Mouse (Mus musculus) neural tube, embryonic 11.5 days (tissue): Measurements from ENCODE around the gene Olfr49. TPM values are rescaled to one million over a fixed set of nuclear protein-coding genes. Genes with fewer than 3 reads are reported as not detected.

Experiments used
- ATAC-seq: fragments of 200-750 bp; cut with Nextera tagmentation; 2 replicates; pipeline ENCODE4 v1.8.0; 2017; ENCODE audit warnings: moderate number of reproducible peaks, mild to moderate bottlenecking, moderate TSS enrichment, moderate library complexity; ENCODE audit not compliant: insufficient read depth, low FRiP score, low TSS enrichment
- DNase-seq: peaks from one replicate; pipeline ENCODE4 v3.0.0-alpha.2; 2015; ENCODE audit warnings: low spot score
- H3K27ac ChIP-seq: fragments of 300-500 bp; sonication (generic); 2 replicates; pipeline ENCODE4 v1.5.1; 2014; ENCODE audit warnings: low read depth, mild to moderate bottlenecking, low read length
- H3K27me3 ChIP-seq: fragments of 300-500 bp; sonication (generic); 2 replicates; pipeline ENCODE4 v1.6.1; 2014; ENCODE audit warnings: mild to moderate bottlenecking, low read length, mixed read lengths; ENCODE audit not compliant: control insufficient read depth, insufficient read depth
- H3K36me3 ChIP-seq: fragments of 300-500 bp; sonication (generic); 2 replicates; pipeline ENCODE4 v1.6.1; 2014; ENCODE audit warnings: mild to moderate bottlenecking, low read length, moderate library complexity, mixed read lengths; ENCODE audit not compliant: control insufficient read depth, insufficient read depth
- H3K4me1 ChIP-seq: fragments of 300-500 bp; sonication (generic); 2 replicates; pipeline ENCODE4 v1.6.1; 2014; ENCODE audit warnings: low read length, mixed read lengths; ENCODE audit not compliant: control insufficient read depth, insufficient read depth
- H3K4me2 ChIP-seq: fragments of 300-500 bp; sonication (generic); 2 replicates; pipeline ENCODE4 v1.6.1; 2014; ENCODE audit warnings: low read depth, mild to moderate bottlenecking, moderate library complexity
- H3K4me3 ChIP-seq: fragments of 300-500 bp; sonication (generic); 2 replicates; pipeline ENCODE4 v1.5.1; 2014; ENCODE audit warnings: low read depth, low read length
- H3K9ac ChIP-seq: fragments of 300-500 bp; sonication (generic); 2 replicates; pipeline ENCODE4 v1.6.1; 2014; ENCODE audit warnings: mild to moderate bottlenecking, low read length
- H3K9me3 ChIP-seq: fragments of 300-500 bp; sonication (generic); 2 replicates; pipeline ENCODE4 v1.6.1; 2016; ENCODE audit warnings: low read length; ENCODE audit not compliant: control insufficient read depth
- WGBS: fragments of 180-500 bp; shearing (Covaris S2); extraction: QIAGEN DNeasy Blood & Tissue Kit; methylation state at CpG from one replicate; pipeline ENCODE4 v1.1.7; 2014; 5-methylcytosine and 5-hydroxymethylcytosine counted together
- polyA plus RNA-seq: library from polyadenylated mRNA; unstranded; fragments of >200 nt; fragmentation: Nextera tagmentation; extraction: Ambion mirVana; gene quantifications from 2 replicates; pipeline ENCODE4 v1.2.1, GENCODE M21; 2014

The Olfr49 gene
- polyA plus RNA-seq, 1 experiment from 2014 or later: not detected

GRCm38 (mm10) chr14:54239002-54239736 lies 45.6 kb downstream of the Olfr49 start:
- ATAC-seq: 0 out of 2 replicates have a peak, but pooled peaks have one; percentile 14
- no peak overlapping the region for H3K9ac ChIP-seq
- H3K9me3 ChIP-seq: no peaks in the 10 kb centered on the region
- peak; percentile 77 for DNase-seq
- H3K36me3 ChIP-seq: peaks cover 16% of the 10 kb centered on the region
- no peak overlapping the region for H3K4me3 ChIP-seq
- H3K27me3 ChIP-seq: no peaks in the 10 kb centered on the region
- no peak overlapping the region for H3K27ac ChIP-seq
- peaks cover 4% of the 10 kb centered on the region; the same call in 1 of the 2 replicates for H3K4me1 ChIP-seq
- 21% methylated on average over 7 of the region's 7 CpGs for WGBS
- H3K4me2 ChIP-seq: no peak overlapping the region

- ATAC-seq (no peak), DNase-seq (no peak)
- H3K27ac ChIP-seq: no peak overlapping the region
- H3K9ac ChIP-seq: no peak overlapping the region
- no peak overlapping the region for H3K4me2 ChIP-seq
- whole genome bisulfite sequencing: 91% methylated on average over 5 of the region's 5 CpGs
- no peak overlapping the region for H3K4me3 ChIP-seq
- peaks cover 10% of the 10 kb centered on the region for H3K36me3 ChIP-seq
- H3K9me3 ChIP-seq: no peaks in the 10 kb centered on the region
- no peaks in the 10 kb centered on the region for H3K4me1 ChIP-seq
- no peaks in the 10 kb centered on the region for H3K27me3 ChIP-seq
These were observed 47.9 kb downstream of the Olfr49 start for GRCm38 (mm10) chr14:54236881-54237280.

DNA sequence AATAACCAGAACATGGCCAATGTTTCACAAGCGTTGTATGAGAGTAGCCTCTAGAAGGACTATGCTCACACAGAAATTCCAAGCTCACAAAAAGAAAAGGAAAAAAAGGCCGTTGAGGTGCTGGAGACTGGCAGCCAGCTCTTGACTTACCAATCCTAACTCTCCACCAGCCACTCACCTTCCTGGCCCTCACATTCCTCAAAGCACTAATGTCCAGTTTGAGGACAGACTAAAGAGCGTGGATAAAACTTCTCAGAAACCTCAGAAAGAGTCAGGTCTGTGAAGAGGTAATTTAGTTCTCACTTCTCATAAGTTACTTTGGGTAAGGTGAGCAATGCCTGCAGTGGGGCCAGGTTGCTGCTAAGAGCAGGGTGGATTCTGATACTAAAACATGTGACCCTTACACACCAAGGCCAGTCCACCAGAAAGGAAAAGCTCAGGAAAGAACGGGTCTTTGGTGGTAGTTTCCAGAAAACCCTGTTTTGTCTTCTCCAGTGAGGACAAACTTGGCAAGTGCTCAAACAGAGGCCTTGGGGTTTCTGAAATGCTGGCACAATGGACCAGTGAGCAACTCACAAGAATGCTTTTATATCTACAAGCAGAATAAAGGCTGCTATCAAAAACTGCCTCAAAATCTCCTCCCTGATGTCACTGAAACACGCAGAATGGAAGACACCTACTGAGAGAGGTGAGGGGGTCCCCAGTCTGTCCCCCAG lies 48.8 kb downstream of the Olfr49 start:
- no peak overlapping the region for H3K9ac ChIP-seq
- WGBS: 85% methylated on average over 5 of the region's 5 CpGs
- no peak overlapping the region for H3K4me3 ChIP-seq
- ATAC-seq (no peak), DNase-seq (no peak)
- H3K36me3 ChIP-seq: 0 out of 2 replicates have a peak, but pooled peaks cover 6% of the 10 kb centered on the region
- no peak overlapping the region for H3K4me2 ChIP-seq
- H3K9me3 ChIP-seq: no peaks in the 10 kb centered on the region
- H3K4me1 ChIP-seq: no peaks in the 10 kb centered on the region
- no peak overlapping the region for H3K27ac ChIP-seq
- H3K27me3 ChIP-seq: no peaks in the 10 kb centered on the region

DNA sequence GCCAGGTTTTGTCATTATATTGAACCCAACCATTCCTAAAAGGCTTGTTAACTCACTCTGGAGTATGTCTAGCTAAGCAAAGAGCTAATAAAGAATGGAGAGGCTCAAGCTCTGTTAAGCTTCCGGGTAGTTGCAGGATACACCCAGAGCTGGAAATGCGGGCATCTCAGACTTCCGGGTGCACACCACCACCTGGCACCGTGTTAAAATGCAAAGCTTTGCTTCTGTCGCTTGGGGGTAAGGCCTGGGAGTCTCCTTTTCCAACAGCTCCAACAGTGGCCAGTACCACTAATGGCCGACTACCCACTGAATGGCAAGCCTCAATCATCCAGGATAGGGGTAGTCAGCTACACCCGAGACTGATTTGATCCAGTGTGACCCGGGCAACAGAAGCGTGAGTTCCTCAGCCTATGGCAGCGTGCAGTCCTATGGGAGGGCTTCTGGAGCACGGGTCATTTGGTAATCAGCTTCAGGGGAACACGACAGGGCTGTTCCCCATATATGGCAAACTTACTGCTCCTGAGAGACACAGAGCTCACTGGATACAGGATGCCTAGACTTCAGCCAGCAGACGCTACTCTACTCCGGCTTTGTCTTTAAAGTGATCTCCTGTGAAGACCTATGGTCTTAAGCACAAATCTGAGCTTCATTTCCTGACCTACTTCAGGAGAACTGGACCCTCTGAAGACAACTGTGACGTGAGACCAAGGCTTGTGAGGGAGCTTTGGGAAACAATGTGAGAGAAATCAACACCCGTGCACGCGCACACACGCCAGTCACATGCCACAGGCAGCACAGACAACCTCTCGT lies 50.3 kb downstream of the Olfr49 start:
- ATAC-seq: no peak
- WGBS: 74% methylated on average over 20 of the region's 20 CpGs
- no peak overlapping the region for H3K27ac ChIP-seq
- H3K9ac ChIP-seq: no peak overlapping the region
- H3K27me3 ChIP-seq: no peaks in the 10 kb centered on the region
- H3K36me3 ChIP-seq: 0 out of 2 replicates have a peak, but pooled peaks cover 3% of the 10 kb centered on the region
- H3K4me2 ChIP-seq: no peak overlapping the region
- no peaks in the 10 kb centered on the region for H3K9me3 ChIP-seq
- no peak for DNase-seq
- no peaks in the 10 kb centered on the region for H3K4me1 ChIP-seq
- H3K4me3 ChIP-seq: no peak overlapping the region

- no peak overlapping the region for H3K4me2 ChIP-seq
These were observed 51.1 kb downstream of the Olfr49 start for GRCm38 (mm10) chr14:54233559-54234143.

DNA sequence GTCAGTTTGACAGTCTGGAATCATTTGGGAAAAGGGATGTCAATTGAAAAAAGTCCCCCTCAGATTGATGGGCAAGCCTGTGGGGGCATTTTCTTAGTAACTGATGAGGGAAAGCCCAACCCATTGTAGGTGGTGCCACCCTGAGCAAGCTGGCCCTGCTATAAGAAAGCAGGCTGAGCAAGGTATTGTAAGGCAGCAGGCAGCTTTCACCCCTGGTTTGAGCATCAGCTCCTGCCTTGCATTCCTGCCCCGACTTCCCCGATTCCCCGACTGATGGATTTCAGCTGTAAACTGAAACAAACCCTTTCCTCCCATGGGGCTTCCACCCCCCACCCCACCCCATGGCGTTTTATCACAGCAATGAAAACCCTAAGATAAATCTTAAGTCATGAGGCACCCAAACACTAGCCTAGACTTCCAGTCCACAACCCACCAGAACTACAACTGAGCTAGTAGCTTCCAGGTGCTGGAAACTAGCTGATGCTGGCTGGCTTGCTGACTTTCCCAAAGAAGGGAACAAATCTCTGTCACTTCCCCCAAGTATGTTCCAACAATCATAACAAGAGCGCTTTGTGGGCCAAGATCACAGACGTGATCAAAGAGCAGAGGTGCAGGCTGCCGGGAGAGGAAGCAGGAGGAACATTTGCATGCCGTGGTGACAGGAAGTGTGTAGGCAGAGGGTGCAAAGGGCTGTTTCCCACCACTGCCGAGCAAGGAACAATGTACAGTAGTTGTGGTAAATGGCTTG lies 51.8 kb downstream of the Olfr49 start:
- 29% methylated on average over 9 of the region's 9 CpGs for WGBS

More at GRCm38 (mm10) chr14:54233559-54234143, 51.1 kb downstream of the Olfr49 start:
- H3K36me3 ChIP-seq: 0 out of 2 replicates have a peak, but pooled peaks cover 3% of the 10 kb centered on the region
- no peak overlapping the region for H3K4me3 ChIP-seq
- H3K27me3 ChIP-seq: no peaks in the 10 kb centered on the region
- DNase-seq (no peak), ATAC-seq (no peak)
- H3K9ac ChIP-seq: no peak overlapping the region
- H3K4me1 ChIP-seq: peaks cover 4% of the 10 kb centered on the region; the same call in 1 of the 2 replicates
- H3K27ac ChIP-seq: no peak overlapping the region; the same call in 1 of the 2 replicates
- no peaks in the 10 kb centered on the region for H3K9me3 ChIP-seq
- WGBS: 73% methylated on average over 16 of the region's 16 CpGs

GRCm38 (mm10) chr14:54232143-54232542 lies 52.6 kb downstream of the Olfr49 start:
- H3K36me3 ChIP-seq: 0 out of 2 replicates have a peak, but pooled peaks cover 3% of the 10 kb centered on the region
- H3K27me3 ChIP-seq: no peaks in the 10 kb centered on the region
- H3K27ac ChIP-seq: no peak overlapping the region
- H3K4me1 ChIP-seq: peaks cover 4% of the 10 kb centered on the region; the same call in 1 of the 2 replicates
- H3K9me3 ChIP-seq: no peaks in the 10 kb centered on the region
- no peak overlapping the region for H3K9ac ChIP-seq
- H3K4me3 ChIP-seq: no peak overlapping the region
- WGBS: 63% methylated on average over 9 of the region's 9 CpGs
- H3K4me2 ChIP-seq: no peak overlapping the region
- DNase-seq (no peak), ATAC-seq (no peak)

More for the DNA sequence above, 51.8 kb downstream of the Olfr49 start:
- peak overlapping the region; percentile 23; the same call in 1 of the 2 replicates for H3K27ac ChIP-seq
- H3K9me3 ChIP-seq: no peaks in the 10 kb centered on the region
- 0 out of 2 replicates have a peak, but pooled peaks cover 3% of the 10 kb centered on the region for H3K36me3 ChIP-seq
- DNase-seq (no peak), ATAC-seq (no peak)
- no peak overlapping the region for H3K9ac ChIP-seq
- H3K4me1 ChIP-seq: peaks cover 4% of the 10 kb centered on the region; the same call in 1 of the 2 replicates
- H3K4me2 ChIP-seq: no peak overlapping the region
- no peaks in the 10 kb centered on the region for H3K27me3 ChIP-seq
- H3K4me3 ChIP-seq: no peak overlapping the region
